Mouse (Mus musculus) MEL (cell line): Measurements from ENCODE around the gene Cpeb3. TPM values are rescaled to one million over a fixed set of nuclear protein-coding genes. Genes with fewer than 3 reads are reported as not detected.
A peak's percentile ranks its signal among the peaks of the same experiment; 100 is the strongest.

Source experiments
- DNase-seq: peaks from one replicate; pipeline ENCODE4 v3.0.0; 2011; ENCODE audit warnings: low read depth, low spot score
- H3K27ac ChIP-seq: 2 replicates; pipeline ENCODE4 v1.5.1; 2012; ENCODE audit warnings: low read depth, mild to moderate bottlenecking, control low read depth, low read length, moderate library complexity; ENCODE audit not compliant: control insufficient read depth
- H3K27me3 ChIP-seq, 2 experiments: fragments of 150-350 bp in 1 of 2; sonication (generic) in 1 of 2; 2 replicates each; pipeline ENCODE4 v1.6.1; 2012; ENCODE audit warnings: low read length in 2 of 2, mild to moderate bottlenecking in 2 of 2, improper control_type of control experiment in 1 of 2, moderate library complexity in 1 of 2; ENCODE audit not compliant: insufficient read depth in 2 of 2, control insufficient read depth in 1 of 2
- H3K36me3 ChIP-seq, 2 experiments: 2 replicates each; pipeline ENCODE4 v1.6.1; 2012 to 2014; ENCODE audit warnings: low read length in 2 of 2, improper control_type of control experiment in 1 of 2, inconsistent platforms in 1 of 2, mild to moderate bottlenecking in 1 of 2; ENCODE audit not compliant: insufficient read depth in 2 of 2, control insufficient read depth in 1 of 2
- H3K4me1 ChIP-seq, 2 experiments: fragments of 150-350 bp in 1 of 2; sonication (generic) in 1 of 2; 2 replicates each; pipeline ENCODE4 v1.6.1; 2012; ENCODE audit warnings: low read length in 2 of 2, improper control_type of control experiment in 1 of 2, mild to moderate bottlenecking in 1 of 2; ENCODE audit not compliant: insufficient read depth in 2 of 2, control insufficient read depth in 1 of 2
- H3K4me3 ChIP-seq, 2 experiments: fragments of 150-350 bp in 1 of 2; sonication (generic) in 1 of 2; 2 replicates each; pipeline ENCODE4 v1.5.1; 2012; ENCODE audit warnings: low read depth in 2 of 2, low read length in 2 of 2, mild to moderate bottlenecking in 2 of 2, moderate library complexity in 2 of 2, control low read depth in 1 of 2, improper control_type of control experiment in 1 of 2; ENCODE audit not compliant: control insufficient read depth in 1 of 2, insufficient read depth in 1 of 2
- H3K79me2 ChIP-seq: 2 replicates; pipeline ENCODE4 v1.6.1; 2012; ENCODE audit warnings: mild to moderate bottlenecking, low read length, moderate library complexity; ENCODE audit not compliant: control insufficient read depth, poor library complexity, insufficient read depth
- H3K9ac ChIP-seq: 2 replicates; pipeline ENCODE4 v1.6.1; 2012; ENCODE audit warnings: low read depth, mild to moderate bottlenecking, control low read depth, low read length, moderate library complexity; ENCODE audit not compliant: control insufficient read depth, poor library complexity, severe bottlenecking
- H3K9me3 ChIP-seq: fragments of 150-350 bp; sonication (generic); replicated peaks from 2 replicates; pipeline ENCODE4 v1.6.1; 2012; ENCODE audit warnings: mild to moderate bottlenecking, low read length, improper control_type of control experiment, moderate library complexity; ENCODE audit not compliant: insufficient read depth
- CHD1 ChIP-seq: IDR thresholded peaks from 2 replicates; pipeline ENCODE4 v1.6.1; 2012; ENCODE audit warnings: low read depth, mild to moderate bottlenecking, inconsistent platforms, low read length, improper control_type of control experiment
- CTCF ChIP-seq, 3 experiments: IDR thresholded peaks in 2 of 3; conservative IDR thresholded peaks in 1 of 3; 2 replicates each; pipeline ENCODE4 v1.5.1; 2011 to 2012; ENCODE audit warnings: low read length in 3 of 3, low read depth in 2 of 3, mild to moderate bottlenecking in 2 of 3, improper control_type of control experiment in 1 of 3, inconsistent platforms in 1 of 3, mixed read lengths in 1 of 3, moderate library complexity in 1 of 3; ENCODE audit not compliant: control insufficient read depth in 1 of 3, insufficient read depth in 1 of 3, poor library complexity in 1 of 3, severe bottlenecking in 1 of 3
- E2F4 ChIP-seq: IDR thresholded peaks from 2 replicates; pipeline ENCODE4 v1.6.1; 2011; ENCODE audit warnings: low read depth, low read length, improper control_type of control experiment, borderline replicate concordance
- ELF1 ChIP-seq: IDR thresholded peaks from 2 replicates; pipeline ENCODE4 v1.6.1; 2014; ENCODE audit warnings: low read depth, mild to moderate bottlenecking, inconsistent platforms, low read length, improper control_type of control experiment, moderate library complexity
- GABPA ChIP-seq: IDR thresholded peaks from 2 replicates; pipeline ENCODE4 v1.6.1; 2012; ENCODE audit warnings: low read depth, mild to moderate bottlenecking, inconsistent platforms, low read length, improper control_type of control experiment, moderate library complexity
- GATA1 ChIP-seq: IDR thresholded peaks from 2 replicates; pipeline ENCODE4 v1.6.1; 2011; ENCODE audit warnings: low read depth, low read length, improper control_type of control experiment
- JUND ChIP-seq: IDR thresholded peaks from 2 replicates; pipeline ENCODE4 v1.6.1; 2011; ENCODE audit warnings: low read depth, mild to moderate bottlenecking, improper control_type of control experiment, low read length
- MAZ ChIP-seq: IDR thresholded peaks from 2 replicates; pipeline ENCODE4 v1.6.1; 2012; ENCODE audit warnings: low read depth, mild to moderate bottlenecking, inconsistent platforms, low read length, improper control_type of control experiment
- MEF2A ChIP-seq: IDR thresholded peaks from 2 replicates; pipeline ENCODE4 v1.6.1; 2014; ENCODE audit warnings: low read depth, mild to moderate bottlenecking, inconsistent platforms, low read length, improper control_type of control experiment; ENCODE audit not compliant: poor library complexity, insufficient replicate concordance, severe bottlenecking; ENCODE audit errors: extremely low read depth
- MYB ChIP-seq: IDR thresholded peaks from 2 replicates; pipeline ENCODE4 v1.6.1; 2011; ENCODE audit warnings: mild to moderate bottlenecking, low read depth, low read length, improper control_type of control experiment
- NRF1 ChIP-seq: IDR thresholded peaks from 2 replicates; pipeline ENCODE4 v1.6.1; 2014; ENCODE audit warnings: low read depth, mild to moderate bottlenecking, inconsistent platforms, low read length, improper control_type of control experiment, moderate library complexity; ENCODE audit not compliant: poor library complexity, insufficient read depth, severe bottlenecking
- RAD21 ChIP-seq: IDR thresholded peaks from 2 replicates; pipeline ENCODE4 v1.6.1; 2011; ENCODE audit warnings: mild to moderate bottlenecking, low read depth, low read length, improper control_type of control experiment
- SIN3A ChIP-seq: IDR thresholded peaks from 2 replicates; pipeline ENCODE4 v1.6.1; 2012; ENCODE audit warnings: low read length, improper control_type of control experiment, inconsistent platforms
- SMC3 ChIP-seq: IDR thresholded peaks from 2 replicates; pipeline ENCODE4 v1.6.1; 2011; ENCODE audit warnings: low read depth, low read length, improper control_type of control experiment
- TAL1 ChIP-seq: IDR thresholded peaks from 2 replicates; pipeline ENCODE4 v1.6.1; 2012; ENCODE audit warnings: mild to moderate bottlenecking, inconsistent platforms, low read length, moderate library complexity, mixed read lengths
- TCF12 ChIP-seq: IDR thresholded peaks from 2 replicates; pipeline ENCODE4 v1.6.1; 2014; ENCODE audit warnings: low read depth, mild to moderate bottlenecking, inconsistent platforms, low read length, improper control_type of control experiment, moderate library complexity
- USF1 ChIP-seq: IDR thresholded peaks from 2 replicates; pipeline ENCODE4 v1.6.1; 2014; ENCODE audit warnings: low read depth, mild to moderate bottlenecking, inconsistent platforms, low read length, improper control_type of control experiment, moderate library complexity
- polyA plus RNA-seq, 2 experiments: library from polyadenylated mRNA; stranded (reverse) in 1 of 2; unstranded in 1 of 2; fragments of >175 nt in 1 of 2; fragments of >200 nt in 1 of 2; gene quantifications; 2 replicates each; pipeline versions ENCODE4 v1.2.1 to v1.2.4; 2012; ENCODE audit warnings: low replicate concordance in 2 of 2, low read depth in 1 of 2; ENCODE audit not compliant: insufficient read length in 2 of 2, insufficient read depth in 1 of 2, missing spikeins in 1 of 2
- total RNA-seq: library from RNA; depleted of rRNA; stranded (reverse); fragments of 300-350 nt; gene quantifications from 2 replicates; pipeline ENCODE4 v1.2.3, GENCODE M21; 2012

The Cpeb3 gene
- total and polyA plus RNA-seq, 3 experiments = 0.35 to 0.93 TPM; not detected in 1

DNA sequence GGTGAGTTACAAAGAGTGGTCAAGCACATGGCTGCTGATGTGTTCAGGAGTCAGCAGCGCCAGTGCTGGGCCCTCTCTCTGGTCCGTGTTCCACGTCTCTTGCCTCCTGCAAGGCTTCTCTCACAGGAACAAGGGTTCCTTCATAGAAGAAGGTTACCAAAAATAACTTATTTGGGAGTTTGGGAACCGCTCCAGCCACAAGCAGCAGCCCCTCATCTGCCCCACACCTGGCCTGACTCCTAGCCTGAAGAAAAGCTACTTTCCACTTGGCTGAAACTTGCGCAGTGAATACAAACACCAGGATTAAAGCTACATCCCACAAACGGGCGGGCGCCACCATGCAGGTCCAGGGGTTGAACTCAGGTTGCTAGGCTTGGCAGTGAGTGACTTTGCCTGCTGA is 93.0 kb downstream of the Cpeb3 start:
- TF ChIP-seq JUND (no peak), TCF12 (no peak)
- TF ChIP-seq, all 39 proteins: peak for 0
- no peaks in the 10 kb centered on the region for H3K36me3 ChIP-seq
- no peaks in the 10 kb centered on the region for H3K79me2 ChIP-seq
- no peak overlapping the region for H3K27ac ChIP-seq
- no peak overlapping the region for H3K4me3 ChIP-seq
- DNase-seq = no peak
- H3K4me1 ChIP-seq = 0 out of 4 replicates have a peak, but pooled peaks cover 0 to 2% of the 10 kb centered on the region in 2 experiments
- H3K27me3 ChIP-seq = no peaks in the 10 kb centered on the region
- H3K9me3 ChIP-seq = no peaks in the 10 kb centered on the region
- H3K9ac ChIP-seq = no peak overlapping the region

DNA sequence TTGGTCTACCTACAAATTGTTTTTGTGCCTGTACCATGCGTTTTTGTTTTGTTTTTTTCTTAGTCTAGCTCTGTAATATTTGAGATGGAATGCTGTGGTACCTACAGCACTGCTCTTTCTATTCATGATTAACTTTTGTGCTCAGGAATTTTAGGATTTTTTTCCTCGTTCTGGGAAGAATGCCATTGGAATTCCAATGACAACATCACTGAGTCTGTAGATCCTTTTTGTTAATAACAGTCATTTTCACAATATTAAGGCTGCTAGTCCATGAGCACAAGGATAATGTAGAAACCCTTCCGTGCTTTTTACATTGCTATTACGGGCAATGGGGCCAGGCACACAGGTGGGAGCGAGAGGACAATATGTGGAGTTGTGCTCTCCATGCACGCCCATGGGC is 96.6 kb downstream of the Cpeb3 start:
- no peak overlapping the region for H3K27ac ChIP-seq
- no peaks in the 10 kb centered on the region for H3K27me3 ChIP-seq
- no peaks in the 10 kb centered on the region for H3K36me3 ChIP-seq
- H3K4me1 ChIP-seq = 0 out of 4 replicates have a peak, but pooled peaks cover 0 to 3% of the 10 kb centered on the region in 2 experiments
- DNase-seq = no peak
- no peaks in the 10 kb centered on the region for H3K9me3 ChIP-seq
- no peak overlapping the region for H3K9ac ChIP-seq
- H3K4me3 ChIP-seq = no peak overlapping the region
- H3K79me2 ChIP-seq = no peaks in the 10 kb centered on the region
- TF ChIP-seq RAD21 (no peak), JUND (no peak), MYB (no peak), E2F4 (no peak), CHD1 (no peak), ELF1 (no peak), GATA1 (no peak), USF1 (no peak), NRF1 (no peak), MAZ (no peak), SIN3A (no peak), MEF2A (no peak), GABPA (no peak), SMC3 (no peak)

DNA sequence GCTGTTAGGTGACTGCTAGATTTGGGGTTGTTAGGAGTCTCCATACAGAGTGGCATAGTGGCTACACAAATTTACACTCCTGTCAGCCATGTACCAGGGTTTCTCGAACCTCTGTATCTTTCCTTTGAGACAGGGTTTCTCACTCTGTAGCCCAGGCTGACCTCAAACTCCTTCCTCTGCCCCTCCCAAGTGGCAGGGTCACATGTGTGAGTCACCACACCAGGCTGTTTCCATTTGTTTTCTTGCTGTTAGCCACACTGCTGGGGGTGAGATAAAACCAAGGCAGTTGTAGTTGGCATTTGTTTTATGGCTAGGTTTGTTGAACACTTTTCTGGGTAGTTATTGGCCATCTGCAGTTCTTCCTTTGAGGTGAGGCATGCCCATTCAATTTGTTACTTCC is 97.9 kb downstream of the Cpeb3 start:
- Histone ChIP-seq H3K9ac (no peak overlapping the region), H3K4me1 (0 out of 4 replicates have a peak, but pooled peaks cover 0 to 3% of the 10 kb centered on the region in 2 experiments), H3K36me3 (no peaks in the 10 kb centered on the region), H3K79me2 (no peaks in the 10 kb centered on the region), H3K9me3 (no peaks in the 10 kb centered on the region), H3K27me3 (no peaks in the 10 kb centered on the region), H3K27ac (no peak overlapping the region), H3K4me3 (no peak overlapping the region)
- TF ChIP-seq TAL1 (peak; percentile 8; the same call in 1 of the 2 replicates), CTCF (IDR thresholded peaks at IDR 0.05 in 2 of 3, conservative IDR thresholded peaks at IDR 0.05 in 1 of 3; ENCODE audit: control insufficient read depth in 1 of 3, insufficient read depth in 1 of 3, low read depth in 2 of 3, low read length in 3 of 3, poor library complexity in 1 of 3, severe bottlenecking in 1 of 3) (no peak), USF1 (peak; percentile 50; the same call in 1 of the 2 replicates)
- peak; percentile 52 for DNase-seq
